Mouse (Mus musculus): ENCODE measurements around the gene Btg4. TPM values are rescaled to one million over a fixed set of nuclear protein-coding genes. Genes with fewer than 3 reads are reported as not detected.
A peak's percentile ranks its signal among the peaks of the same experiment; 100 is the strongest.

The Btg4 gene
- total RNA-seq (2021) = not detected
- long read RNA-seq, experiment 1 = 0 reads
- long read RNA-seq, experiment 2 = 0 reads

- no peak for DNase-seq
Measured at GRCm38 (mm10) chr9:51060601-51061000, at the start of gene Btg4. TSS of gene Btg4 (plus strand) at chr9:51060901.

GRCm38 (mm10) chr9:51013644-51014043 lies 47.1 kb upstream of the Btg4 start:
- DNase-seq = no peak

- DNase-seq = no peak
Measured at GRCm38 (mm10) chr9:51015732-51016131, 45.0 kb upstream of the Btg4 start.

- no peak for DNase-seq
Measured at GRCm38 (mm10) chr9:51019670-51020069, 41.0 kb upstream of the Btg4 start.

- DNase-seq = no peak
Measured at GRCm38 (mm10) chr9:51020351-51020750, 40.4 kb upstream of the Btg4 start.

GRCm38 (mm10) chr9:51021123-51021795 lies 39.4 kb upstream of the Btg4 start:
- no peak for DNase-seq

GRCm38 (mm10) chr9:51026952-51027351 lies 33.7 kb upstream of the Btg4 start:
- no peak for DNase-seq

GRCm38 (mm10) chr9:51030147-51030546 lies 30.6 kb upstream of the Btg4 start:
- DNase-seq = no peak

- DNase-seq = no peak
Measured at GRCm38 (mm10) chr9:51031603-51032002, 29.1 kb upstream of the Btg4 start.

GRCm38 (mm10) chr9:51032291-51032690 lies 28.4 kb upstream of the Btg4 start:
- no peak for DNase-seq

GRCm38 (mm10) chr9:51032785-51033529 lies 27.7 kb upstream of the Btg4 start:
- DNase-seq = no peak

- DNase-seq = no peak
Measured at GRCm38 (mm10) chr9:51041491-51041980, 19.2 kb upstream of the Btg4 start.

- DNase-seq = no peak
Measured at GRCm38 (mm10) chr9:51042136-51042535, 18.6 kb upstream of the Btg4 start.

- no peak for DNase-seq
Measured at GRCm38 (mm10) chr9:51052180-51052579, 8.5 kb upstream of the Btg4 start.

- peak; percentile 15 for DNase-seq
Measured at GRCm38 (mm10) chr9:51056360-51057324, 4.1 kb upstream of the Btg4 start.

- DNase-seq = no peak
Measured at GRCm38 (mm10) chr9:51058951-51059521, 1.7 kb upstream of the Btg4 start.

- DNase-seq = no peak
Measured at GRCm38 (mm10) chr9:51068202-51068601, 7.5 kb downstream of the Btg4 start.

GRCm38 (mm10) chr9:51070801-51071200 lies 10.1 kb downstream of the Btg4 start:
- DNase-seq = no peak

GRCm38 (mm10) chr9:51075780-51076179 lies 15.1 kb downstream of the Btg4 start:
- DNase-seq = peak; percentile 7

GRCm38 (mm10) chr9:51076300-51076978 lies 15.7 kb downstream of the Btg4 start:
- DNase-seq = no peak

GRCm38 (mm10) chr9:51076979-51077315 lies 16.2 kb downstream of the Btg4 start, which contains the start of gene Layn:
TSS of gene Layn (minus strand) at chr9:51077094.
- peak; percentile 87 for DNase-seq
